Mouse (Mus musculus): ENCODE measurements around the gene Erc2.
A peak's percentile ranks its signal among the peaks of the same experiment; 100 is the strongest.

DNA sequence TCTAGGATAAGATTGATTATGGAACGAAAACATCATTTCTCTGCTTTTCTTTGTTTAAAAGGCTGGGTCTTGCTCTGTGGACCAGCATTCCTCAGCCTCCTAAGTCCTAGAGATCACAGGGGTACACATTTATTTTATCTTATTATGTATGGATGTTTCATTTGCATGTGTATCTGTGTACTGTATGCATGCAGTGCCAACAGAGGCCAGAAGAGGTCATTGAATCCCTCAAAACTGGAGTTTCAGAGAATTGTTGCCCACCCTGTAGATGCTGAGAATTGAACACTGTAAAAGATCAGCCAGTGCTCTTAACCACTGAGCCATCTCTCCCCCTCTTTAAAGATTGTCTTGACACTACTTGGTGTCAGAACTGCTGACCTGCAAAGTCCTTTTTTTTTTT lies 251.4 kb downstream of the Erc2 start:
- TF ChIP-seq CTCF (conservative IDR thresholded peaks at IDR 0.05; ENCODE audit: low read length) (peak; percentile 21), NANOG (IDR thresholded peaks at IDR 0.05; ENCODE audit: borderline replicate concordance, low read length) (no peak), POU5F1 (IDR thresholded peaks at IDR 0.05; ENCODE audit: borderline replicate concordance, low read length) (no peak)

Measured in E14TG2a.4 (cell line).